Mouse (Mus musculus) layer of hippocampus, postnatal 10 days (tissue): Measurements from ENCODE around the gene Rangrf. TPM values are rescaled to one million over a fixed set of nuclear protein-coding genes. Genes with fewer than 3 reads are reported as not detected.
"Not testable (repeated sequence)": the region's sequence is repeated elsewhere in the genome, so short reads cannot be mapped to it uniquely, and the experiment has no call there.

Source experiments
- DNase-seq, 2 experiments: peaks; one replicate each; pipeline ENCODE4 v3.0.0; 2021; ENCODE audit warnings: low spot score in 2 of 2
- long read RNA-seq: library from polyadenylated mRNA; stranded (forward); transcript quantifications from one replicate; pipeline ENCODE4 v2.0.0, GENCODE M21; 2023
- total RNA-seq, 2 experiments: library from RNA; stranded (reverse); gene quantifications; 2 replicates each; pipeline ENCODE4 v1.2.3; 2021

Rangrf gene
- total RNA-seq: 10 to 100 TPM; 16.2 to 20.5 TPM
- long read RNA-seq, transcript Rangrf-201 (5 exons, 820 nt): major isoform, 6 of 10 reads
- long read RNA-seq, partial matches to known transcripts: 0 of 10 reads
- long read RNA-seq, other reads (novel, unspliced or antisense): 4 of 10 reads

- no peak for DNase-seq
These were observed at the start of gene Rangrf for GRCm38 (mm10) chr11:68975085-68975484. Gene Rangrf, minus strand, starts transcription at chr11:68975185.

DNA sequence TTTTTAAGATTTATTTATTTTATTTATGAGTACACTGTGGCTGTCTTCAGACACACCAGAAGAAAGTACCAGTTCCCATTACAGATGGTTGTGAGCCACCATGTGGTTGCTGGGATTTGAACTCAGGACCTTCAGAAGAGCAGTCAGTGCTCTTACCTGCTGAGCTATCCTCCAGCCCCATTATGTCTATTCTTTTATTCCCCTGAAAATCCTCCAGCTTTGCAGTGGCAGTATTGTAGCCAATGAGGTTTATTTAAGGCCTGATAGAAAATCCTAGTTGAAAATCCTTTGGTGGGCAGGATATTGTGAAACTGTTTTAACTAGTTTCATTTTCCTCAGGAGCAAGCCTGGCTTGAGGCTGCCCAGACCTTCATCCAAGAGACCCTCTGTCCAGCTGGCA lies 45.7 kb upstream of the Rangrf start:
- no peak for DNase-seq

GRCm38 (mm10) chr11:69016755-69017154 lies 41.8 kb upstream of the Rangrf start:
- no peak for DNase-seq

DNA sequence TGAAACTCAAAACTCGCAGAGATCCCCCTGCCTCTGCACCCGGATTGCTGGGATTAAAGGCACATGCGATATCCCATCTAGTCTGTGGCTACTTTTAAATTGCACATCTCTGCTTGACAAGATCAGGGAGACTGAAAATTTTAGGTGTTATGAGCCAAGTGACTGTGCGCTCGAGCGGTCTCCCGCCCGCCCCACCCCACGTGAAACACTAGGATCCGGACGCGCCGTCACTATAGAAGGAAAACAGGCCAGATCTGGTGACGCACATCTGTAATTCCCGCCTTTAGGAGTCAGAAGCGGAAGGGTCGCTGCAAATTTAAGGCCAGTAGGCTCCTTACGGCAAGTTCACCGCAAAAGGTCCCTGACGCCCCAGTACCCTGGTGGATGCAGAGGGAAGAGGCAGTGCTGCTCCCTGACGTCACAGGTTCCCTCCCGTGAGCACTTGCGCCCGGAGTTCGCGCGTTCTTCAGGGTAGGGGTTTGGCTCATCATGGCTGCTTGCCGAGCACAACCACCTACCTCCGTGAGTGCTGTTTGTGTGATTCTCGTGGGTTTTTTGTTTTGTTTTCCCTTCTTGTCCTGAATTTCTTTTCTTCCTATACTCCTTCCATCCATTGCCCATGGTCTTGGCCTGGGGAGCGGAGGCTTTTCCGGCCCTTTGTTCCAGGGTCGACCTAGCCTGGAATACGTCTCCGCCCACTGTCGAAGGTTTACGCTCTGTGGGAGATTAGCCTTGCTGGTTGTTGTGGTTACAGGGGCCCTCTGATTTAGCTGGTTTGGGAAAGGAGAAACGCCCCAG lies 40.9 kb upstream of the Rangrf start, which contains the start of gene Ctc1:
Gene Ctc1 (plus strand): TSS at position 268 of the 798 bp plus-strand sequence.
- peak; percentile 88 to 89 for DNase-seq

GRCm38 (mm10) chr11:69012071-69012601 lies 37.2 kb upstream of the Rangrf start:
- peak; percentile 79 to 84 for DNase-seq

GRCm38 (mm10) chr11:69011445-69011844 lies 36.5 kb upstream of the Rangrf start:
- not testable (repeated sequence) for DNase-seq

GRCm38 (mm10) chr11:69010400-69011323 lies 35.7 kb upstream of the Rangrf start:
- DNase-seq: no peak

- no peak for DNase-seq
These were observed 34.5 kb upstream of the Rangrf start for GRCm38 (mm10) chr11:69009508-69009907.

DNA sequence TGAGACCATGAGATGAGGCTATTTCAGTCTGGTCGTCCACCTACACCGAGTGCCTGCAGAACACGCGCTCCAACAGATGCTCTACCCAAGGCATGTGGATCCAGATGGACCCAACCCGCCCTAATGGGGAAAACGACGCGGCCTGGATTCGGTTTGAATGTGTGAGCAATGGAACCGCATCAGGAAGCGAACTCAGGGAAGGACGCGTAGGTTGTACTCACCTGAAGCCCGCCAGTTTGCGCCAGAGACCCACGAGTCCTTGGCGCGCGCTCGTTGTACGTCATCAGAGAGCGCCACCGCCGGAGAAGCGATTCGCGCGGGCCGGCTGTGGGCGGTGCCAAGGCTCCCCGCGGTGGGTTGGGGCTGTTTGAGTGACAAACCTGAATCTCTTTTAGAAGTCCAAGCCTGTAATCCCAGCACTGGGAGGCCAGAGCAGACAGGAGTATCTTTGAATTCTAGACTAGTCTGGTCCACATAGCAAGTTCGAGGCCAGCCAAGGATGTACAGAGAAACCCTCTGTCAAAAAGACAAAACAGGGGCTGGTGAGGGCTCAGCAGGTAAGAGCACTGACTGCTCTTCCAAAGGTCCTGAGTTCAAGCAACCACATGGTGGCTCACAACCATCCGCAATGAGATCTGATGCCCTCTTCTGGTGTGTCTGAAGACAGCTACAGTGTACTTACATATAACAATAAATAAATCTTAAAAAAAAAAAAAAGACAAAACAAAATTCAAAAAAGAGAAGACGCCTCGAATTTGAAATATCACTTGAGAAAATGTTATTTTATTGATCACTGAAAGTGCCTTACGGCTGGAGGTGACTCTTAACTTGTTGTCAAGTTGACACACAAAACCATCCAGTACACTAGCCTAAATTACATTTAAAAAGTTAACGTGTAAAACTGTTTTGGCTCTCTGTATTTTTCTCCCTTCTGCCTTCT lies 33.5 kb upstream of the Rangrf start, which contains the start of gene Pfas:
Gene Pfas (minus strand): TSS at position 279 of the 940 bp plus-strand sequence.
- peak; percentile 93 to 95 for DNase-seq

DNA sequence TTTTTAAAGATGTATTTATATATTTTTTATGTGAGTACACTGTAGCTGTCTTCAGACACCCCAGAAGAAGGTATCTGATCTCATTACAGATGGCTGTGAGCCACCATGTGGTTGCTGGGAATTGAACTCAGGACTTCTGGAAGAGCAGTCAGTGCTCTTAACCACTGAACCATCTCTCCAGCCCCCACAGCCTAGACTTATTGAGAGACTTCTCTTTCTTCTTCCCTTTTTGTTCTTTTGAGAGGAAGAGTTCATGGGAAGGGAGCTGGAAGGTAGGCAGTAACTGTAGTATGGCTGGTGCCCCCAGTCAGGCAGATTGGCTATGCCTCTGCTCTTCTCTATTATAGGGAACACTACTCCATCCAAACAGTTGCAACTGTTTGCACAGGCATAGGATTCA lies 31.6 kb upstream of the Rangrf start:
- DNase-seq: not testable (repeated sequence)

DNA sequence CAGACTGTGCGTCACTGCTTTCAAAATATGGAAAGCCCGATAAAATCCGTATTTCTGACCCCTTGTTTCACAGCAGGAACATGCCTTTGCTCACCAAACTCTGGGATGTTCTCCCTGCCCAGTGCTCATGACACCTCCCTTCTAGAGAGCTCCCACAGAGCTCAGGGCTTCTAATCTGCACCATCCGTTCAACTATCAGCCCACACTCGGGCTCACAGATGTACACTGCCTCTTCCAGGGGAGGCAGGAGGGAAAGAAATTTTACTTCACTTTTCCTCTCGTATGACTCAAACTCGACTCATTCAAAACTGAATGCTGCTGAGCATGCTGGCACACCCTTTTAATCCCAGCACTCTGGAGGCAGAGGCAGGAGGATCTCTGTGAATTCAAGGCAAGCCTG lies 30.2 kb upstream of the Rangrf start:
- no peak for DNase-seq

DNA sequence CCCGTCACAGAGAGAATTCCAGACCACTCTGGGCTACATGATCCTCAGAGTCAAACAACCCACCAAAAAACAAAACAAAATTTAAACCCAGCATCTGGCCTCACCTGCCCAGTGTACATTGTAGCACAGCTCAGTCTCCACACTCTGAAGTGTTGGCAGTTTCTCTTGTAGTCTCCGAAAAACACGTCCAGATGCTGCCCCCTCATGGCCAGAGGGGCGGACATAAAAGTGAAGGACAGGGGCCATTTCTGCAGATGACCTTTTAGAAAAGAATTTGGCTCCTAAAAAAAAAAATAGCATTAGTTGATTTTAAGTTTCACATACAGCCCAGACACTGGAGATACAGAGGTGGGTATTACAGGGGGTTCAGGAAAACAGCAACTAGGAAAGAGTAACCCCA lies 28.6 kb upstream of the Rangrf start:
- DNase-seq: no peak

DNA sequence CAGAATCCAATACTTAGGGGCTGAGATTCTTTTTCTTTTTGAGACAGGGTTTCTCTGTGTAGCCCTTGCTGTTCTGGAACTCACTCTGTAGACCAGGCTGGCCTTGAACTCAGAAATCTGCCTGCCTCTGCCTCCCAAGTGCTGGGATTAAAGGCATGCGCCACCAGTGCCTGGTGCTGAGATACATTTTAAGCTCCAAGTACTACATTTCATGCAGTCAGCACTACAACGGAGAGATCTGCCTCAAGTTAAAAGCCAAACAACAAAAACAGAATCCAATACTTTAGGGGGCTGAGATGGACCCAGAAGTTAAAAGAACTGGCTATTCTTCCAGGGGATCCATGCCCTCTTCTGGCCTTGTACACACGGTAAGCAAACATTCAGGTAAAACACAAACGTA lies 27.8 kb upstream of the Rangrf start:
- not testable (repeated sequence) for DNase-seq

- no peak for DNase-seq
These were observed 22.1 kb upstream of the Rangrf start for GRCm38 (mm10) chr11:68997080-68997479.

GRCm38 (mm10) chr11:68994377-68994776 lies 19.4 kb upstream of the Rangrf start:
- DNase-seq: no peak

DNA sequence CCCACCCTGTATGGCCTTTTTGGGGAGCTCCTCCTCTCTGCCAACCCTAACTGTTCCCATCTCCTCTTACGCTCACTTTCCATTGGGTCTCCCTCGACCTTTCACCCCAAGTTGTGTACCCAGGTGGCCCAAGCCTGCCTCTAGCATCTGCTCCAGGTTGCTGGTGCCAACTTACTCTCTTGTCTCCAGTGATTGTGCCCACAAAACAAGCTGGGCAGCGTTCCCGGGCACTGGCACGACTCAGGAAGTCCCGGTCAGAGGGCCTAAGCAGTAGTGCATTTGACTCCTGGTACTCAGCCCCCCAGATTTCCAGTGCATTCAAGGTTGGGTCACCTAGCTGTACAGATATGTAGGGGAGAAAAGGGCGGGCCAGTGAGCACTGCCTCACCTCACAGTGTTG lies 18.1 kb upstream of the Rangrf start:
- DNase-seq: peak in 1 of 2 experiments; percentile 41

DNA sequence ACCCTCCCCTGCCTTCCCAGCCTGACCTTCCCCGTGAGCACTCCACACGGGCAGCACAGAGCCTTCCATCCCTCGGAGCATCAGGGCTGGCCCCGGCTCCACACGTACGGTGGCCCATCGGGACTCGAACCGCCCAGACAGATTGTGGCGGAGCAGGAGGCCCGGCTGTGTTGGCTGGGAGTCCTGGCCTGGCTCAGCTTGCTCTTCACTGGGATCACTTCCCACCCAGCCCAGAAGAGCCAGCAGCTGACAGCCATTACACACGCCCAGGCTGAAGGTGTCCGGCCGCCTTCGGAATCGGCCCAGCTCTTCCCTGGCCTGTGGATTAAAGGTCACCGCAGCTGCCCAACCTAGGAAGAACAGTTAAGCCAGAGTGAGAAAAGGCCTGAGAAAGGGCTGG lies 13.4 kb upstream of the Rangrf start:
- DNase-seq: peak in 1 of 2 experiments; percentile 37

DNA sequence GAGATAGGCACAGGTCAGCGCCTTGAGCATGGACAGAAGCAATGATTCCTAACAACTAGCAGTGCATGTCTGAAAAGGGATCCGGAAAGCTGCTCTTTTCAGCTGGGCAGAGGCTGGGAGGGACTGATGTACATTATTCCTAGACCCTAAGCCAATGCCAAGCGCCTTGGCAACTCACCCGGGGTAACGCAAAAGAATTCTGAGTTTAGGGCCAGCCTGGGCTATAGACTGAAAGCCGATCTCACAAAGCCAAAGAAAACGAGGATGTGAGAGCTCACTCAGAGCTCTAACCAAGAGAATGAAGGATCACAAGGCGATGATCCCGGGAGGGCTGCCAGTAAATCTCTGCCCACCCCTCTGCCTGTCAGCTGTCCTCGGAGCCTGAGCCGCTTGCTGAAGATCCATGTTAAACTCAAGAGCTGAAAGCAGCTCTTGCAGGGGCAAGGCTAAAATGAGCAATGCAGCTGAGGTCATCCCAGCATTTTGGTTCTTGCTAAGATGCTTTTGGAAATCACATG lies 12.4 kb upstream of the Rangrf start:
- DNase-seq: no peak

DNA sequence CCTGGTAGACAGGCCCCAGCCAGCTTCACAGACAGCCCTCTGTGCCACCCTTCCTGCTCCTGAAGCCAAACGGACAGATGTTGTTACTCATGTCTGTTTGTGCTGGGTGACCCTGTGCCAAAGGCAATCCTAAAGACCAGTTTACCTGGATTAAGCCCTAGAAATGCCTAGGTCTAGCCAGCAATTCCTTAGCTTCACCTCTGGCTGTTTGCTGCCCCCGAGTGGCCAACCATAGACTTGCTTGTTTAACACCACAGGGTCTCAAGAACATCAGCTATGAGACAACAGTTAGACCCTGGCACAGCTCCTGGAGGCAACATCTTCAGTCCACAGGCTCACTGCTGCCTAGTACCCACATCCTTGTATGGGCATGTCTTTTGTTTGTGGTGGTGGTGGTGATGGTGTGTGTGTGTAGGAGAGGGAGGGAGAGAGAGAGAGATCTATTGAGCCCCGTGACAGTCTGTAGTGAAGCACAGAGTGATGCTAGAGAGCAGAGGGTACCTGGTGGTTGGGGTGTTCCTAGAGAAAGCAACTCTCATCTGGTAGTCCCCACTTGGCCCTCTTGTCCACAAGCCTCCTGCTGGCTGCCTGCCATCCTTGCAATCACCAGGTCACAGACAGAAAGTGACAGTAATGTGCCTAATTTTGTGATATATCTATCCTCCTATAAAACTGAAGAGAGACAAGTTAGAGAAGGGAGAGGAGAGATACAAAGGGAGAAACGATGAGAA lies 7.8 kb upstream of the Rangrf start:
- DNase-seq: peak; percentile 75 to 82
